Mouse (Mus musculus) limb, embryonic 11.5 days (tissue): ENCODE data around the gene Fez2. TPM values are rescaled to one million over a fixed set of nuclear protein-coding genes. Genes with fewer than 3 reads are reported as not detected.
A peak's percentile ranks its signal among the peaks of the same experiment; 100 is the strongest.

Experiments used
- ATAC-seq: fragments of 200-750 bp; cut with Nextera tagmentation; 2 replicates; pipeline ENCODE4 v1.8.0; 2017; ENCODE audit warnings: low read depth; ENCODE audit not compliant: insufficient number of reproducible peaks, low FRiP score, low TSS enrichment
- DNase-seq: peaks from one replicate; pipeline ENCODE4 v3.0.0-alpha.2; 2015; ENCODE audit warnings: low spot score
- H3K27ac ChIP-seq: fragments of 300-500 bp; sonication (generic); replicated peaks from 2 replicates; pipeline ENCODE4 v1.5.1; 2014; ENCODE audit warnings: low read depth, mild to moderate bottlenecking, low read length
- H3K27me3 ChIP-seq: fragments of 300-500 bp; sonication (generic); 2 replicates; pipeline ENCODE4 v1.6.1; 2014; ENCODE audit warnings: mild to moderate bottlenecking, low read length, mixed read lengths; ENCODE audit not compliant: control insufficient read depth, insufficient read depth
- H3K36me3 ChIP-seq: fragments of 300-500 bp; sonication (generic); 2 replicates; pipeline ENCODE4 v1.6.1; 2014; ENCODE audit warnings: mild to moderate bottlenecking, low read length, moderate library complexity, mixed read lengths; ENCODE audit not compliant: control insufficient read depth, insufficient read depth
- H3K4me1 ChIP-seq: fragments of 300-500 bp; sonication (generic); 2 replicates; pipeline ENCODE4 v1.6.1; 2014; ENCODE audit warnings: low read length, mixed read lengths; ENCODE audit not compliant: control insufficient read depth, insufficient read depth
- H3K4me2 ChIP-seq: fragments of 300-500 bp; sonication (generic); 2 replicates; pipeline ENCODE4 v1.6.1; 2014; ENCODE audit warnings: low read depth, mild to moderate bottlenecking, moderate library complexity; ENCODE audit not compliant: severe bottlenecking
- H3K4me3 ChIP-seq: fragments of 300-500 bp; sonication (generic); 2 replicates; pipeline ENCODE4 v1.5.1; 2014; ENCODE audit warnings: low read depth, low read length
- H3K9ac ChIP-seq: fragments of 300-500 bp; sonication (generic); 2 replicates; pipeline ENCODE4 v1.6.1; 2014; ENCODE audit warnings: mild to moderate bottlenecking, low read length
- H3K9me3 ChIP-seq: fragments of 300-500 bp; sonication (generic); 2 replicates; pipeline ENCODE4 v1.6.1; 2016; ENCODE audit warnings: low read length; ENCODE audit not compliant: control insufficient read depth
- WGBS: fragments of 180-500 bp; shearing (Covaris S2); extraction: QIAGEN DNeasy Blood & Tissue Kit; methylation state at CpG from one replicate; pipeline ENCODE4 v1.1.7; 2014; 5-methylcytosine and 5-hydroxymethylcytosine counted together
- polyA plus RNA-seq: library from polyadenylated mRNA; unstranded; fragments of >200 nt; fragmentation: Nextera tagmentation; extraction: Ambion mirVana; gene quantifications from 2 replicates; pipeline ENCODE4 v1.2.1, GENCODE M21; 2014

The Fez2 gene
- polyA plus RNA-seq = 36.9 and 44.3 TPM in 2 replicates

DNA sequence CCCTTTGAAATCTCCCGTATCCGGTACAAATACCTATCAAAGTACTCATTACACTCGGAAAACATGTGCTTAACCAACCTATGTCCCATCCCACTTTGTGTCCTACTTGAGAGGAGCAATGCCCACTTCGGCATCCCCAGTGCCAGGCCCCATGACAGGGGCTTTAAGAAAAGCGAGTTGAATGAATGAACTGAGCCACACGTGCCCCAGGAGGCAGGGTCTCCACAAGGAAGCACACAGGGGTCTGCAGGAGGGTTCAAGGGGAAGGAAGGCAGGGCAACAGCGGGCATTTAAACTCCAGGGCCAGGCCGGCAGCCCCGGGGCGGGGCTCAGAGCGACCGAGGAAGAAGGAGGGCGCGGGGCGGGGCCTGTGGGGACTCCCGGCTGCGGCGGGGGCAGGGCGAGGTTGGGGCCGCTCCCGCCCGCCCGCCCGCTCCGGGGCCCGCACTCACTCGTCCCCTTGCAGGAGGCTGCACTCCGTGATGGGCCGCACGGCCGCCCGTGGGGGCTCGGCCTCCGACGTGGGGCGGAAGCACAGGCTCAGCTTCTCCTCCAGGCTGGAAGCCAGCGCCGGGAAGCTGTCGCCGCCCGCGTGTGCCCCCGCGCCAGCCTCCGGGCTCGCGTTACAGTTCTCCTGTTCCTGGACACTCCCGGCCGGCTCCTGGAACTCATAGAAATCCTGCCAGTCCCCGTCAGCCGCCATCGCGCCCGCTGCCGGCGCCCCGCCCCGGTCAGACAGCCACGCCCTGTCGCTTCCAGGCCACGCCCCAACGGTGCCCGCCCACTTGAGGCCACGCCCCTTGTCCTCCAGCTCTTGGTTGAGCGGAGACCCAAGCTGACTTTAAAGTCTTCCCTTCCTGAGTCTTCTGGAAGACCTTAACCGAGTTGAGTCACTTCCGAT, at the start of gene Fez2:
Fez2 (minus strand) TSS at position 772 of the 901 bp plus-strand sequence.
- H3K27me3 ChIP-seq = no peaks in the 10 kb centered on the region
- peak within 1 kb of the TSS; percentile 87 for H3K27ac ChIP-seq
- peak within 1 kb of the TSS; percentile 59 for H3K4me2 ChIP-seq
- no peaks in the 10 kb centered on the region for H3K9me3 ChIP-seq
- no peaks in the 10 kb centered on the region for H3K4me1 ChIP-seq
- ATAC-seq (peak; percentile 94), DNase-seq (peak; percentile 96)
- H3K4me3 ChIP-seq = peak within 1 kb of the TSS; percentile 73
- H3K36me3 ChIP-seq = no peaks in the 10 kb centered on the region
- H3K9ac ChIP-seq = peak within 1 kb of the TSS; percentile 84
- WGBS = 2% methylated on average over 41 of the region's 67 CpGs

DNA sequence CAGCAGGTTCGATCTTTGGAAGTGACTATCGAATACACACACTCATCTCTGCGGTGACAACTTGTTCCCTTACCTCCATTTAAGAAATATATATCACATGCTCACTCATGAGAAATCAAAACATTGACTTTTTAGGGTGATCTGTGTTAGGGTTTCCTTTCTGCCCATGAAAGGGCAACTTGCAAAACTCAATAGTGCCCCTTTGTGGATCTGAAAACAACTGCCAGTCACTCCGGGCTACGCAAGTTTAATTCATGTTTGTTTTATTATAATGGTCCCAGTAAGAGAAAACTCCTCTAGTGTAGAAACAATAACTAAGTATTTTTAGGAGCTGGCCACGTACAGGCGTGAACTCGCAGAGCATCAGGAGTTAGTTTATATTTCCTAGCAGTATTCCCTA, 47.5 kb upstream of the Fez2 start:
- ATAC-seq = no peak
- H3K27ac ChIP-seq = no peak overlapping the region

DNA sequence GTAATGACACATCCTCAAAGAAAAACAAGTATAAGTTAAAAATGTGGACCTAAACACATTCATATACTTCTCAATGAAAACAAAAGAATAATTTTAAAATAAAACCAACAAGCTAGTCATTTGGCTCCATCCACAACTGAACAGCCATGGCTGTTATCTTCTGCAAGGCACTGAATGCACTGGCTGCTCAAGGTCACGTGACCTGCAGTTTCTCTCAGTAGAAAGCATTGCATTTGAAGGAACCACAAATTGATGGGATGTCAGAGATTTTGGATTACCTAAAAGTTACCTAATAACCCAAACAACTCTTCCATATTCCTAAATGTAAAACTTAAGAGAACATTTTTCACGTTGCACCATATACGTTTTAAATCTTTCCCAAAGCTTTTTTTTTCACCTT, 47.1 kb upstream of the Fez2 start:
- DNase-seq (no peak), ATAC-seq (no peak)
- no peaks in the 10 kb centered on the region for H3K9me3 ChIP-seq
- H3K9ac ChIP-seq = no peak overlapping the region
- no peak overlapping the region for H3K4me2 ChIP-seq
- no peak overlapping the region for H3K27ac ChIP-seq
- WGBS = 92% methylated on average over 3 of the region's 3 CpGs
- H3K27me3 ChIP-seq = no peaks in the 10 kb centered on the region
- no peak overlapping the region for H3K4me3 ChIP-seq
- no peaks in the 10 kb centered on the region for H3K4me1 ChIP-seq
- H3K36me3 ChIP-seq = no peaks in the 10 kb centered on the region

More for the DNA sequence above, 47.5 kb upstream of the Fez2 start:
- H3K27me3 ChIP-seq = no peaks in the 10 kb centered on the region
- H3K9ac ChIP-seq = no peak overlapping the region
- H3K4me3 ChIP-seq = no peak overlapping the region
- H3K4me2 ChIP-seq = no peak overlapping the region
- 90% methylated on average over 8 of the region's 8 CpGs for WGBS
- H3K36me3 ChIP-seq = no peaks in the 10 kb centered on the region
- no peaks in the 10 kb centered on the region for H3K4me1 ChIP-seq
- H3K9me3 ChIP-seq = no peaks in the 10 kb centered on the region
- no peak for DNase-seq

DNA sequence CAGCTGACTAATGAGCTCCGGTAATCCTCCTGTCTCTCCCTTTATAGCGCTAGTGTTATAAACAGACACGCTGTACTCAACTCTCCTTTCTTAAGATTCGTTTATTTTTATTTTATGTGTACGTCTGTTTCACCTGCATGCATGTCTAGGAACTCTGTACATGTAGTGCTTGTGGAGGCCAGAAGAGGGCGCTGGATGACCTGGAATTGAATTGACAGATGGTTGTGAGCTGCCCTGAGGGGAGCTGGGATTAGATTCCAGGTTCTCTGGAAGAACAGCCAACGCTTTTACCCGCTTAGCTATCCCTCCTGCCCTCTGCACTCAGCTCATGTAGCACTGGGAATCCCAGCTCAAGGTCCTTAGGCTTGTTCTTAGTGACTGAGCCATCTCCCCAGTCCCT, 42.2 kb upstream of the Fez2 start:
- Histone ChIP-seq H3K27me3 (no peaks in the 10 kb centered on the region), H3K4me2 (no peak overlapping the region), H3K4me1 (no peaks in the 10 kb centered on the region), H3K9me3 (no peaks in the 10 kb centered on the region), H3K36me3 (no peaks in the 10 kb centered on the region), H3K27ac (no peak overlapping the region), H3K4me3 (no peak overlapping the region), H3K9ac (no peak overlapping the region)
- WGBS = 74% methylated on average over 8 of the region's 8 CpGs
- ATAC-seq (no peak), DNase-seq (no peak)

DNA sequence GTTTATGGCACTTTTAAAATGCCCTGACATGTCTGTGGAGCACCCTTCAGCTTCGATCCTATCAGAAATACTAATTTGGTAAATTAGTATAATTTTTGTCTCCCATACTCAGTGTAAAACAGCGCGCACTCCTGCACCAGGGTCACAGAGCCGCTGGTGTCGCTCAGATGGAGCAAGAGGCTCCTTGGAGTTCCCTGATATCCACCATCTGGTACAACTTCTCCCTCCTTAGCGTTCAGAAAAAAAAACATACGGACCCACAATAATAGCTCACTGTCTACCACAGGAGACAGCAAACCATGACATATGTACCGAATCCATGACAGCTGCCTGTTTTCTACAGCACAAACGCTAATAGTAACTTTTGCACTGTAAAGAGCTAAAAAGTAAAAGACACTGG, 37.6 kb upstream of the Fez2 start:
- no peak for ATAC-seq
- no peaks in the 10 kb centered on the region for H3K4me1 ChIP-seq
- H3K27ac ChIP-seq = no peak overlapping the region
- 84% methylated on average over 9 of the region's 9 CpGs for WGBS
- no peak overlapping the region for H3K9ac ChIP-seq
- H3K4me3 ChIP-seq = no peak overlapping the region
- H3K36me3 ChIP-seq = no peaks in the 10 kb centered on the region
- no peak for DNase-seq
- H3K4me2 ChIP-seq = no peak overlapping the region
- H3K9me3 ChIP-seq = no peaks in the 10 kb centered on the region
- no peaks in the 10 kb centered on the region for H3K27me3 ChIP-seq

DNA sequence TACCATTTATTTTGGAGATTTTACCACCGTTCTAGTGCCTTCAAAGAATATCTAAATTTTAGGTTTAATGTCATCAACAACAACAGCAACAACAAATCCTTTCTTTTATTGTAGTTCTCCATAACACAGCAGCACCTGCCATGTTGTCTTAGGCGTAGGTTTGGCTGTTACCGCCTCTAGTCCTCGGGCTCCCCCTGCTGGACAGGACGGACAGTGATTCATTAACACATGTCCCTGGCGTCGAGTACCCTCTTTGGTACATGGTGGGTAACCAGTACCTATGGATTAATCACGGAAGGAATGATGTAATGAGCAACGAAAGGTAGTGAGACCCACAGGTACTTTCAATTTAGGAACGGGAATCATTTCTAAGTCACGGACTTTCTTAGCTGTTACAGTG, 37.2 kb upstream of the Fez2 start:
- WGBS = 42% methylated on average over 11 of the region's 11 CpGs
- peak; percentile 81 for DNase-seq
- Histone ChIP-seq H3K36me3 (no peaks in the 10 kb centered on the region), H3K27ac (no peak overlapping the region), H3K4me2 (no peak overlapping the region), H3K9me3 (no peaks in the 10 kb centered on the region), H3K4me3 (no peak overlapping the region), H3K9ac (no peak overlapping the region), H3K4me1 (no peaks in the 10 kb centered on the region), H3K27me3 (no peaks in the 10 kb centered on the region)
- no peak for ATAC-seq

DNA sequence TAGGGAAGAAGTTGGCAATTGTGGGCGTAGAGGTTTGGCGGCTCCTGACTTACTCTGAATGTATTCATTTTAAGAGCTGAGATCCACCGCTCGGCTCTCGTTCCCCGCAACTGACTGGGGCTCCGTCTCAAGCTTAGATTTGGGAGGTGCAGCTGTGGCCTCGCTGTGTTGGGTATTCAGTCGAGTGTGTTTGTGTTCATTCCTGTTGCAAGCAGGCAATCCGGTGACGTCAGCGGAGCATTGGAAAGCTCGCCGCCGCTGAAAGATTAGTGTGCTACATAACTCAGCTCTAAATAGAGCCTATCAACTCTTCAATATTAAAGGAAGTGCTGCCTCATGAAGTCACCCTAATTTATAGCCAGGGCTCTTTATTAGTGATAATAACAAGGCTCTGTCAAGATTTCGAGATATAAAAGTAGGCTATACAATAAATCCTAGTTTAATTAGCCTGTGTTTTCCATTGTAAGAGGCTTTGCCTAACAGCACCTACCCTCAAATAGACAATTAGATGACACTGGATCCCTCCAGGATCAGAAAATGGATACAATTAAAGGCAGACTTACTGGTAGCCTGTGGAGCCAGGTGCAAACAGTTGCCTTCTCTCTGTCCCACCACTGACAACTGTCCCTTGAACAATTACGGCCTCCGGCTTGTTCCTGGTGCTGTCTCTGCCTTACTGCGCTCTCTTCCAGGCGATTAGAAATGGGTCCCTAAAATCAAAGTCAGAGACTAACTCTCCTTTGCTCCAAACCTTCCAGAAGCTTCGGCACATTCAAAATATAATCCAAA, 36.4 kb upstream of the Fez2 start:
- WGBS = 75% methylated on average over 21 of the region's 21 CpGs
- ATAC-seq (no peak), DNase-seq (peak; percentile 26)

DNA sequence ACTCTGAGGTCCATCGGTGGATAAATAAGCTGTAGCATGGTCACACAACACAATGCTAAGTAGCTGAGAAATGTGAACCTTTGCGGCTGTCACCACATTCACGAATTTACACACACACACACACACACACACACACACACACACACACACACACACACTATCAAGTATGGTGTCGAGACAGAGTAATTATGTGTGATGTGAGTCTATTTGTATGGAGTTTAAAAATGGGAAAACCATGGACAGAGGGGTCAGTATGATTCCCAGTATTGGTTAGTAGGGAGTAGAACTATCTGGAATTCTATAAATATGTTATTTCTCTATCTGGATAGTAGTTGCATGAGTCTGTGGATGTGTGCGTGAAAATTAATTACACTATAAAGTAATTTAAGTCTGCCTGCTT, 35.6 kb upstream of the Fez2 start:
- Histone ChIP-seq H3K4me2 (no peak overlapping the region), H3K27ac (no peak overlapping the region), H3K27me3 (no peaks in the 10 kb centered on the region), H3K4me3 (no peak overlapping the region), H3K9me3 (no peaks in the 10 kb centered on the region), H3K9ac (no peak overlapping the region), H3K4me1 (no peaks in the 10 kb centered on the region), H3K36me3 (no peaks in the 10 kb centered on the region)
- DNase-seq (no peak), ATAC-seq (no peak)
- WGBS = 88% methylated on average over 5 of the region's 5 CpGs

More for the DNA sequence above, 36.4 kb upstream of the Fez2 start:
- Histone ChIP-seq H3K9ac (no peak overlapping the region), H3K27ac (no peak overlapping the region), H3K27me3 (no peaks in the 10 kb centered on the region), H3K4me1 (no peaks in the 10 kb centered on the region), H3K4me3 (no peak overlapping the region), H3K36me3 (no peaks in the 10 kb centered on the region), H3K4me2 (no peak overlapping the region), H3K9me3 (no peaks in the 10 kb centered on the region)
